Mouse (Mus musculus) CH12F3 (cell line): ENCODE data around the gene 2510039O18Rik.

Experiments
- in situ Hi-C: fragments of 300-500 bp; cut with MboI; formaldehyde crosslinking; loops from 2 replicates; pipeline ENCODE4 v1.14.3; 2020; ENCODE audit warnings: low sequenced_read_pairs

2510039O18Rik gene

DNA sequence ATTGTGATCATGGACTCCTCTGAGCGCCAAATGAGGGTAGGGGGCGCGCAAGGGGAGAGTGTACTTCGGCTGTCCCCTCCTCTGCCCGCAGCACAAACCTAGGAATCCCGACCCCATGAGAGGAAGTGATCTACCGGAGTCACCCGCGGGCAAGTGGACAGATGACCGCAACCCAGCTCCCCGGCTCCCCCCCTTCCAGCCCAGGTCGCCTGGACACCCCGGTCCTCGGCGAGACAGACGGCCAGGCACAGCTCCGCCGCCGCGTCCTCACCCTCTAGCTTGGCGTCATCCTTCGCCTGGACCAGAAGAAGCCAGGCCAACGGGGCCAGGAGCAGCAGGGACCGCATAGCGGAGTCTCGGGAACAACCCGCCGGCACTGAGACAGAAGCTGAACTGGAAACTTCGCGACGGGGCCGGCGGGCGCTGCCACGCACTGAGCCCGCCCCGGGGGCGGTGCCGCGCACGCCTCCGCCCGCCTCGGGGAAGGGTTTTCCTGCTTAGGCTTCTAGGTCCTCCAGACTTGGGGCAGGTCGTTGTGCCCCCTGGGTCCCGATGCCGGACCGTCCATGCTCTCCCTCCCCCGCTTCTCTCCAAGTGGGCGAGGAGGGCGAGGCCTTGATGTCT is 4.3 kb upstream of the 2510039O18Rik start, which contains the start of gene Plod1:
TSS of gene Plod1 (minus strand) at position 437 of the 624 bp plus-strand sequence.
- in situ Hi-C loops, result no loop called here

DNA sequence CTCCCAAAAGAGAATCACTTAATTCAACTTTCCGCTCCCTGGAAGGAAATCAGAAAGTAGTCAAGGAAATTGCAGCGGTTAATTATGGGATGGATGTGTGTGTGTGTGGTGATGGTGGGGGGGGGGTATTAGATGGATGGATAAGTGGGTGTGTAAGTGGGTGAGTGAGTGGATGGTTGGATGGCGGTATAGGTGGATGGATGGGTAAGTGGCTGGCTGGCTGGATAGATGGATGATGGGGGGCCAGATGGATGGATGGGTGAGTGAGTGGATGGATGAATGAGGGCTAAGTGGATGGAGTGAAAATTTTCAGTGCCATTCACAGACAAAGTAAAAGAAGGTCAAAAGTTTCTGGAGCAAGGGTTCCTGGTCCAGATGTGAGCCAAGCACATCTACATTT is 3.7 kb upstream of the 2510039O18Rik start:
- in situ Hi-C loops, result no loop called here

- in situ Hi-C loops, result no loop called here
Measured at GRCm38 (mm10) chr4:147937486-147937885, 3.2 kb upstream of the 2510039O18Rik start.

DNA sequence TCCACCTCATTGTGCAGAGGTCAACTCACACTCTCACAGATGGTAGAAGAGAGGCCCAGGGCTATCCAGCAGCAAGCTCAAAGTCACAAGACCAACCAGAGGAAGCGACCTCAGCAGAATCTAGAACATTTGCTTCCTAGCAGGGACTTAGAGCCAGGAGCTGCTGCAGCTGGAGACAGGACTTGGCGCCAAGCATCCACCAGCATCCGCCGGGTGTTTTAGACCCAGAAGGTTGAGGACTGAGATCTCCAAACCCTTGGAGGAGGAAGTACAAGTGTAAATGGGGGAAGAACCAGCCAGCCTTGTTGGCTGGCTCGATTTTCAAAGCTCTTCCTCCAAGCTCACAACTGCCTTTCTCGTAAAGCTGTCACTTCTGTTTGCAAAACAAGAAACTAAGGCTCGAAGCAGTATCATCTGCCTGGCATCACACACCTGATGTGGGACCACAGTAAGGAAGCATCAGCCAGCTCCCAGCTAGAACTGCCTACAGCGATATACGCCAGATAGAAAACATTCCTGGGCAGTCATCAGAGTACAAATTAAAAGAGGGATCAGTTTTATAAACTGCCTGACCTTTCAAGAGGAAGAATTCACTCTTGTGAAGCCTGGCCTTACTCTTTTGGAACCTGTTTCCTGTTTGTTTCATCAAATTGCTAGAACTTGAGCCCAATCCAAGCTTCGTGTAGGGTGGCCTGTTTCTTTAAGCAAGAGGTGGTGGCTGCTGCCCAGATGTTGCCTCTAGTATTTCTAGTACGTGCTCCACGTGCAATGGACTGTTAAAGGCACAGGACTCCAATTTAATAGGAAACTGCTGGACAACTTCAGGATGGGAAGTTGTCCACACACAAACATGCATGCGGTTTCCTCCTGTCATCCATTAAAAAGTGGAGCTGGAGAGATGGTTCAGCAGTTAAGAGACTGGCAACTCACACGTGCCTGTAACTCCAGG is 2.3 kb upstream of the 2510039O18Rik start:
- in situ Hi-C loops, result no loop called here

- in situ Hi-C loops, result no loop called here
Measured at GRCm38 (mm10) chr4:147940111-147940510, 584 bp upstream of the 2510039O18Rik start.

DNA sequence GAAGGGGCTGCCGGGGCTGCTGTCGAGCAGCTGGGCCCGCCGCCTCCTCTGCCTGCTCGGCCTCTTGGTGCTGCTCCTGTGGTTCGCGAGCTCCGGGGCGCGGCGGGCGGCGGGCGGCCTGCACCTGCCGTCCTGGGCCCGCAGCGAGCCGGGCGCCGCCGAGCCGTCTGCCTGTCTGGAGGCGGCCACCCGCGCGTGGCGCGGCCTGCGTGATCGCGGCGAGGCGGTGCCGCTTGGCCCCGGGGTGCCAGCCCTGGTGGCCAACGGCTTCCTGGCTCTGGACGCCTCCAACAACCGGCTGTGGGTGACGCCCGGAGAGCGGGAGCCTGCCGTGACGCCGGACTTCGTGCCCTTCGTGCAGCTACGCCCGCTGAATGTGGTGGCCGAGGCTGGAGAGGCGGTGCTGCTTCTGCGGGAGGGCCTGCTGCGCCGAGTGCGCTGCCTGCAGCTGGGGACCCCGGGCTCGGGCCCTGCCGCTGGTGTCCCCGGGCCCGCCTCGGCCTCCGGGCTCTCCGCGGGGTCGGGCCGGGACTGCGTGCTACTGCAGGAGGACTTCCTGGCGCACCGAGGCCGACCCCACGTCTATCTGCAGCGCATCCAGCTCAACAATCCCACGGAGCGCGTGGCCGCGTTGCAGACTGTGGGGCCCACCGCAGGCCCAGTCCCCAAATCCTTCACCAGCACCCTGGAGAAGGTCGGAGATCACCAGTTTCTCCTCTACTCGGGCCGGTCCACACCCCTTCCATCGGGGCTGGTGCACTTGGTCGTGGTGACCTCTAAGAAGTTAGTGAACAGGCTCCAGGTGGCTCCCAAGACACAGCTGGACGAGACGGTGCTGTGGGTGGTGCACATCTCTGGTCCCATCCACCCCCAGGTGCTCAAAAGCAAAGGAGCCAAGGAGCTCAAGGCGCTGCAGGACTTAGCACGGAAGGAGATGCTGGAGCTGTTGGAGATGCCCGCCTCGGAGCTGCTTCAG is 638 bp downstream of the 2510039O18Rik start:
- in situ Hi-C loops, result no loop called here

DNA sequence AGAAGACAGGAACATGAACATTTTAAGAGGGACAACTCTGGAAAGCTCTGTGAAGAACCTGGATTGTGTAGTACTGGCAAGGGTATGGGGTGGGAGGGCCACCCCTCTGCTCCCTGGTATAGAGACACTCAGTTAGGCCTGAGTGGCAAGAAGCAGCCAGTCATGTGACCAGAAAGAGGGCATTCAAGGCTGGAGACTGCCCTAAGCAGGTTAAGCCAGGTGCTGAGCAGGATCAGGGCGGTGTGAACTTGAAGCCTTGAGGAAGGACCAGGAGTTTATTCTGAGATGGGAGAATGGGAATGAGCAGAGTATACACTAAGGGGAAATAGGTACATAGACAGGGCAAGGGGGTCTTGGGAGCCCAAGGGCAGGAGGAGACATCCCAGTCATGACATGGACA is 2.3 kb downstream of the 2510039O18Rik start:
- in situ Hi-C loops, result no loop called here

- in situ Hi-C loops, result no loop called here
Measured at GRCm38 (mm10) chr4:147947511-147947910, 6.8 kb downstream of the 2510039O18Rik start.

- in situ Hi-C loops, result no loop called here
Measured at GRCm38 (mm10) chr4:147953590-147953989, 12.9 kb downstream of the 2510039O18Rik start.

- in situ Hi-C loops, result no loop called here
Measured at GRCm38 (mm10) chr4:147957141-147957540, 16.4 kb downstream of the 2510039O18Rik start.

DNA sequence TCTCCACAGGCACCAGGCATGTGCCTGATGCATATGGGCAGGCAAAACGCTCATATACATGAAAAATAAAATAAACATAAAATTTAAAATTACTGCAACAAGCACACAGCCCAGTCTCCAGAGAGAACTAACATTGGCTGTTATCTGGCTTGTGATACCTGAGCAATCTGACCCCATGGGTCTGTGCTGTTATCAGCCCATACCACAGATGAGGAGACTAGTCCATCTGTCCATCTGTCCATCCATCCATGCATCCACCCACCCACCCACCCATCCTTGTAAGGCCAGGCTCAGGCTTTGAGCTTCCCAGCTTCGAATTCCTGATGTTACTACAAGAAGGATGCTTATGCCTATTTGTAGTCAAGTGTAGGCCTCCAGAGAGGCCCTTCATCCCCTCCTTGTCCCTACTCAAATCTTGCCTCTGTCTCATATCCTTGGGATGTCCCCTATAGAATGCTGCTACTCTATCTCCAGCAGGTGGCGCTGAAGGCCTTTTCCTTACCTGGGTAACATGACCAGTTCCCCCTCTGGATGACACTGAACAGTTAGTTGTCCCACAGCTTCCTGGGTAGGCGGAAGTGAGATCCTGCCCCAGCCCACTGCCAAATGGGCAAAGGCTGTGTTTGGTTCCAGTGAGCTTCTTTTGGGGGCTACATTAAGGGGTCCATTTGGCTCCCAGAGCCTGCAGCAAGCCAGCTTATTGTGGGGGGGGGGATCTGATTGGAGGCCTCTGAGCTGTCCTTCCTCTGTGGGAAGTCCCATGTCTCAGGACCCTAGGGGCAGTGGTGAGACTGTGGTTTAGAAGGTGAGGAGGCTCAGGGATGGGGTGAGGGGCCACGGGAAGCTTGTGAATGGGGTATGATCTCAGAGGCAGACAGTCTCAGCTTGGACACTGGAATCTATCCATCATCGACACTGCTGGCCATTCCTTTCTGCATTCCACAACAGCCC is 19.5 kb downstream of the 2510039O18Rik start:
- in situ Hi-C loops, result loop anchor here (5.0 kb wide), 1 partner anchor 42 kb away; the partner anchor contains the start of gene Nppa

DNA sequence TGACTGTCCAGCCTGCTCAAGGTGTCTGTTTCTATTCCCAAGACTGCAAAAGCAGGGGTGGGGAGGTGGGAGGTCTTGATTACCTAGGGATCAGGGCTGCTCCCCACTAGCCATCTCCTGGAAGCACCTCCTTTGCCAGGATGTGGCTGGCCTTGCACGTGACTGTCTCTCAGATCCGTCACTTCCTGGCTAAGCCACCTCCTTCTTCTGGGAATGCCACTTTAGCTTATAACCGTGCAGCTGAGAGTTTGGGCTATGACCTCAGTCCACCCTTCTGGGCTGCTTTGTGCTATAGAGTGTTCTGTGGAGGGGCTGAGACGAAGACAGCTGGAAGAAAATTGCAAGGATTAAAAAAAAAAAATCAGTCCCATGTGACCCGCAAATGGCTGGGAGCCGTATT is 22.1 kb downstream of the 2510039O18Rik start:
- in situ Hi-C loops, result loop anchor here (5.0 kb wide), 1 partner anchor 40 kb away; the partner anchor contains the start of gene Nppa

DNA sequence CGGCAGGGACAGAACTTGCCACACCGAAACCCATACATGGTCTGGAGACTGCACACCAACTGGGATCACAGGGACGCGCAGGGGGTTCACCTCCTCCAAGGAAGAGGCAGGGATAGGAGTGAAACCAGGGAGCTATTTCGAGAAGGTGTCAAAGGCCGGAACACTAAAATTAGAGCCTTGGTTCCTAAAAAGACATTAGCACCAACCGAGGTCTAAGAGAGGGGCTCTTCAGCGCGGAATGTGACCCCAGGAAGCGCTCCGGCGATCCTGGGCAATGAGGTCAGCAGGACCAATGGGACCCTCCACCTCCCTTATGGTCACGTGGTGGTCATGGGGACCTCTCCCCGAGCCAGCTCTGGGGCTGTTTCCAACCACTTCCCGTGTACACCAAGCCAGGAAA is 22.9 kb downstream of the 2510039O18Rik start:
- in situ Hi-C loops, result loop anchor here (5.0 kb wide), 1 partner anchor 39 kb away; the partner anchor contains the start of gene Nppa

DNA sequence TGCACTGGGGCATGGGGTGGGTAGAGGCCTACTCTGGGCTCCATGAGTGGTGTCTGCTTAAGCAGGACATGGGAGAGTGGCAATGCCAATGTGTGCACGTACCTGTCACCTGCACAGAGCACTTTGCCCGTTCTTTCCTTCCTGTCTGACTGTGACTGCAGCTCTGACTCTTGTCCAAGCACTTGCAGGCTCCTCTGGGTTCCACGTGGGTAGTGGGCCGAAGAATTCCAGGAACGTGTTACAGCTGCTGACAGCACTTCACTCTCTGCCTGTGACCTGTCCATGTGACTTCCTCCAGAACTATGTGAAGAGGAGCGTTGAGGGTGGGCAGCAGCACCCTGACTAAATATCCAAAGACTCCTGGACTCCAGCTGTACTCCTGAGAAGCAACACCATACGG is 25.0 kb downstream of the 2510039O18Rik start:
- in situ Hi-C loops, result no loop called here

GRCm38 (mm10) chr4:147968816-147969215 is 28.1 kb downstream of the 2510039O18Rik start:
- in situ Hi-C loops, result no loop called here

DNA sequence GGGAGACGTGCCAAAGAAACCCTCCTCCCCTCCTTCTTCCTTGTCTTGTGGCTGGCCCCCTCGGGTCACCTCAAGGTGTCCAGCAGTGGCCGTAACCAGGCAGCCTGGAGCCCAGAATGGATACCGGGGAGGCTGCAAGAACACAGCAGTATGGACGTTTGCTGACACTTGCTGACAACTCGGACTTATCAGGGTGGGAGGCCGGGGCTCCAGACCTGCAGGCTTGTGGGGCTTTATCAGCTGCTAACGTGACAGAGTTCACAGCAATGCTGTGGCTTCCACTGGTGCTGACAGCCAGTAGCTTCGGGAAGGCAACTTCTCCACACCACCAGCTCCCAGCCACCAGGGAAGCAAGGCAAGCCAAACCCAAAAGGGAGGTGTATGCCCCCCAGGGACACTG is 28.6 kb downstream of the 2510039O18Rik start:
- in situ Hi-C loops, result no loop called here

GRCm38 (mm10) chr4:147976237-147976636 is 35.5 kb downstream of the 2510039O18Rik start:
- in situ Hi-C loops, result no loop called here

GRCm38 (mm10) chr4:147977726-147978125 is 37.0 kb downstream of the 2510039O18Rik start:
- in situ Hi-C loops, result no loop called here

GRCm38 (mm10) chr4:147978391-147978790 is 37.7 kb downstream of the 2510039O18Rik start:
- in situ Hi-C loops, result no loop called here
